In the genomic region with DNA sequence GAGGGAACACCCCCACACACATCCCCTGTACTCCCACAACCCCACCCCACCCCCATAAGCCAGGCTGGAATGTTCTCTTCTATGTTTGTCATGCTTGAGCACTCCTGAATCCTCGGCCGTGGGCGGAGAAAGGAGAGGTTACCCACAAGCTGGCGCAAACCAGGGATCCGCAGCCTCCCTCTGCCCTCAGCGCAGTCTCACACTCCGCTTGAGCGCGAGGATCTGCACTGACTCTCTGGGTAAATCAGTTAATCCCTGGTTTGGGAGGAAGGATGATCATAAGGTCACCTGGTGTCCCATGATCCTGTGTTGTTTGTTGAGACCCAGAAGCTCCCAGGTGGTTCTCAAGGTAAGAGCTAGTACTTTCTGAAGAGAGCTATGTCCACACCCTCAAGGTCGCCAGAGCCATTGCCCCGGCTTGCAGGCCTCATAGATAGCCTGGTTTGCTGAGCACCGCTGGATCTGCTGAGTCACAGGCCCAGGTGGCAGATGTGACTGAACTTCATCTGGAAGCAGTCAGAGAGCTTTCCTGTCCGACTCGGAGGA, we compare ENCODE assay signal across 9 mouse cellular contexts. TPM values are rescaled to one million over a fixed set of nuclear protein-coding genes. Genes with fewer than 3 reads are reported as not detected.
DNase-seq lines count a peak whose midpoint lies in the region; ATAC-seq and TF ChIP-seq lines count a peak whose summit lies in the region.
"Had no signal": no experiment of that assay in that cellular context is flagged by ENCODE, and none has a peak within 500 bp of the region (broad histone marks: within the 10 kb centered on the region; RNA-seq: fewer than 3 reads in every experiment).

No protein-coding gene starts in this region.

- no peak overlapping the region for H3K4me3 ChIP-seq in heart, embryonic 12.5 days
- no peak overlapping the region for H3K4me3 ChIP-seq in liver, embryonic 14.5 days (ENCODE audit: insufficient read depth in 1 of 2, low read depth in 2 of 2, low read length in 2 of 2)
- H3K4me3 ChIP-seq in stomach, postnatal 0 days (ENCODE audit: low read depth, low read length) = no peak overlapping the region
- H3K4me3 ChIP-seq: heart, adult 2 months had no signal

- H3K4me1 ChIP-seq in heart, embryonic 12.5 days (replicated peaks) = 0 out of 2 replicates have a peak, but pooled peaks cover 4% of the 10 kb centered on the region
- peaks cover 13 to 24% of the 10 kb centered on the region in 2 experiments for H3K4me1 ChIP-seq in liver, embryonic 14.5 days (replicated peaks; ENCODE audit: control insufficient read depth in 2 of 2, insufficient read depth in 2 of 2, low read length in 1 of 2)
- H3K4me1 ChIP-seq in stomach, postnatal 0 days (replicated peaks; ENCODE audit: control insufficient read depth, insufficient read depth) = no peaks in the 10 kb centered on the region

- TF ChIP-seq EP300 in liver, embryonic 14.5 days (IDR thresholded peaks at IDR 0.05; ENCODE audit: low read depth) = no peak
- no peak for TF ChIP-seq EP300 in stomach, postnatal 0 days (optimal IDR thresholded peaks at IDR 0.05)

- TF ChIP-seq CTCF in liver, embryonic 14.5 days (IDR thresholded peaks at IDR 0.05; ENCODE audit: low read depth) = no peak
- TF ChIP-seq CTCF in stomach, postnatal 0 days (IDR thresholded peaks at IDR 0.05; ENCODE audit: low read depth) = no peak

- intact Hi-C loops in heart, postnatal 36 days (cut with DNase I) = no loop called here

- no peak overlapping the region for H3K9ac ChIP-seq in heart, embryonic 12.5 days
- peak overlapping the region; percentile 45 for H3K9ac ChIP-seq in liver, embryonic 14.5 days (replicated peaks)
- no peak overlapping the region for H3K9ac ChIP-seq in stomach, postnatal 0 days (ENCODE audit: low read length)

- H3K36me3 ChIP-seq in heart, embryonic 12.5 days = no peaks in the 10 kb centered on the region
- H3K36me3 ChIP-seq in liver, embryonic 14.5 days (replicated peaks; ENCODE audit: control insufficient read depth, insufficient read depth, low read depth) = no peaks in the 10 kb centered on the region
- no peaks in the 10 kb centered on the region for H3K36me3 ChIP-seq in stomach, postnatal 0 days (ENCODE audit: control insufficient read depth, insufficient read depth, low read length)

- ATAC-seq in heart, embryonic 12.5 days (ENCODE audit: insufficient number of reproducible peaks, low FRiP score) = peak; percentile 57; the same call in 1 of the 2 replicates
- peak; percentile 97 for ATAC-seq in erythroid progenitor cell, adult 5-6 weeks (replicated peaks; ENCODE audit: low FRiP score, poor library complexity, severe bottlenecking)
- peak; percentile 85 for ATAC-seq in liver, embryonic 14.5 days (ENCODE audit: insufficient read depth)
- ATAC-seq in stomach, postnatal 0 days (ENCODE audit: low FRiP score, low TSS enrichment) = peak; percentile 69

- WGBS in heart, embryonic 12.5 days = 54% methylated on average over 14 of the region's 14 CpGs
- WGBS in liver, embryonic 14.5 days (ENCODE audit: insufficient replicate concordance) = 52% methylated on average over 14 of the region's 14 CpGs
- 37% methylated on average over 14 of the region's 14 CpGs for WGBS in stomach, postnatal 0 days

- no peak overlapping the region for H3K27ac ChIP-seq in heart, embryonic 12.5 days (ENCODE audit: poor library complexity, severe bottlenecking)
- peak overlapping the region; percentile 59 for H3K27ac ChIP-seq in liver, embryonic 14.5 days
- peak overlapping the region; percentile 58 for H3K27ac ChIP-seq in stomach, postnatal 0 days (replicated peaks)
- H3K27ac ChIP-seq: heart, adult 2 months had no signal

- DNase-seq in heart, postnatal 36 days = no peak
- DNase-seq in ES-CJ7 (ENCODE audit: low read depth, low spot score) = peak; percentile 41
- DNase-seq in liver, embryonic 14.5 days (ENCODE audit: low read depth in 3 of 3, low spot score in 3 of 3) = peak; percentile 54 to 59 (median 54)
- DNase-seq in stomach, postnatal 0 days (ENCODE audit: low spot score) = peak; percentile 70
- DNase-seq in adrenal gland, postnatal 25 days = no peak
- no peak for DNase-seq in urinary bladder, postnatal 4 days (ENCODE audit: low spot score in 2 of 2)

- no peaks in the 10 kb centered on the region for H3K27me3 ChIP-seq in heart, embryonic 12.5 days (replicated peaks)
- no peaks in the 10 kb centered on the region for H3K27me3 ChIP-seq in liver, embryonic 14.5 days (ENCODE audit: control insufficient read depth, insufficient read depth, low read length)
- H3K27me3 ChIP-seq in stomach, postnatal 0 days (ENCODE audit: control insufficient read depth, insufficient read depth, low read length) = no peaks in the 10 kb centered on the region

- no peaks in the 10 kb centered on the region for H3K9me3 ChIP-seq in heart, embryonic 12.5 days (replicated peaks)
- no peaks in the 10 kb centered on the region for H3K9me3 ChIP-seq in liver, embryonic 14.5 days (ENCODE audit: control insufficient read depth, low read length)
- H3K9me3 ChIP-seq in stomach, postnatal 0 days (ENCODE audit: control insufficient read depth, low read length) = no peaks in the 10 kb centered on the region

- no peak overlapping the region for H3K4me2 ChIP-seq in heart, embryonic 12.5 days
- H3K4me2 ChIP-seq in liver, embryonic 14.5 days (ENCODE audit: low read depth) = peak overlapping the region; percentile 29; the same call in 1 of the 2 replicates
- no peak overlapping the region for H3K4me2 ChIP-seq in stomach, postnatal 0 days (replicated peaks; ENCODE audit: low read depth)

RNA-seq across cellular contexts. Expression of a gene that starts 15.0 kb away (rescaled TPM):
- polyA plus RNA-seq in heart, embryonic 12.5 days (2016; fragmentation: Nextera tagmentation; extraction: Ambion mirVana) = 42.3 and 43.9 TPM in 2 replicates
- total RNA-seq in heart, postnatal 36 days (2021) = 100 to 1,000 TPM; 110 to 122 TPM
- total RNA-seq in erythroid progenitor cell, adult 5-6 weeks (2015; ENCODE audit: low replicate concordance) = 31.7 and 38.1 TPM in 2 replicates
- total RNA-seq in erythroid progenitor cell, adult 5-6 weeks (2017; ENCODE audit: low replicate concordance) = 31.1 and 34.5 TPM in 2 replicates
- polyA plus RNA-seq in liver, embryonic 14.5 days (2012; rRNA removed) = 43.5 and 44.8 TPM in 2 replicates
- 56.7 and 71.2 TPM in 2 replicates for polyA plus RNA-seq in liver, embryonic 14.5 days (2014; fragmentation: Nextera tagmentation; extraction: Ambion mirVana)
- polyA plus RNA-seq in stomach, postnatal 0 days (2015; fragmentation: Nextera tagmentation; extraction: Ambion mirVana) = 65.9 and 71.9 TPM in 2 replicates
- 59.0 and 88.0 TPM in 2 replicates for total RNA-seq in adrenal gland, postnatal 25 days (2021)

RNA-seq across cellular contexts. Expression of a gene that starts 31.1 kb away (rescaled TPM):
- 232 and 235 TPM in 2 replicates for polyA plus RNA-seq in heart, embryonic 12.5 days (2016; fragmentation: Nextera tagmentation; extraction: Ambion mirVana)
- total RNA-seq in heart, postnatal 36 days (2021) = 100 to 1,000 TPM; 231 to 243 TPM
- 171 and 185 TPM in 2 replicates for total RNA-seq in erythroid progenitor cell, adult 5-6 weeks (2015; ENCODE audit: low replicate concordance)
- total RNA-seq in erythroid progenitor cell, adult 5-6 weeks (2017; ENCODE audit: low replicate concordance) = 25.2 and 96.7 TPM in 2 replicates
- 127 and 157 TPM in 2 replicates for polyA plus RNA-seq in liver, embryonic 14.5 days (2012; rRNA removed)
- 190 and 203 TPM in 2 replicates for polyA plus RNA-seq in liver, embryonic 14.5 days (2014; fragmentation: Nextera tagmentation; extraction: Ambion mirVana)
- 243 and 251 TPM in 2 replicates for polyA plus RNA-seq in stomach, postnatal 0 days (2015; fragmentation: Nextera tagmentation; extraction: Ambion mirVana)
- total RNA-seq in adrenal gland, postnatal 25 days (2021) = 312 and 325 TPM in 2 replicates

RNA-seq across cellular contexts. Expression of a gene that starts 36.0 kb away (rescaled TPM):
- 8.7 and 9.5 TPM in 2 replicates for polyA plus RNA-seq in heart, embryonic 12.5 days (2016; fragmentation: Nextera tagmentation; extraction: Ambion mirVana)
- total RNA-seq in heart, postnatal 36 days (2021) = 1 to 10 TPM; 4.4 to 6.5 TPM
- 4.3 and 6.7 TPM in 2 replicates for total RNA-seq in erythroid progenitor cell, adult 5-6 weeks (2015; ENCODE audit: low replicate concordance)
- 1.4 and 2.3 TPM in 2 replicates for total RNA-seq in erythroid progenitor cell, adult 5-6 weeks (2017; ENCODE audit: low replicate concordance)
- 2.3 TPM in 2 replicates for polyA plus RNA-seq in liver, embryonic 14.5 days (2012; rRNA removed)
- 0.88 and 1.5 TPM in 2 replicates for polyA plus RNA-seq in liver, embryonic 14.5 days (2014; fragmentation: Nextera tagmentation; extraction: Ambion mirVana)
- polyA plus RNA-seq in stomach, postnatal 0 days (2015; fragmentation: Nextera tagmentation; extraction: Ambion mirVana) = 3.0 and 3.2 TPM in 2 replicates
- 27.5 and 36.2 TPM in 2 replicates for total RNA-seq in adrenal gland, postnatal 25 days (2021)

RNA-seq across cellular contexts. Expression of a gene that starts 56.6 kb away (rescaled TPM):
- polyA plus RNA-seq in heart, embryonic 12.5 days (2016; fragmentation: Nextera tagmentation; extraction: Ambion mirVana) = 18.0 and 20.3 TPM in 2 replicates
- 10 to 100 TPM; 24.6 to 30.3 TPM for total RNA-seq in heart, postnatal 36 days (2021)
- total RNA-seq in erythroid progenitor cell, adult 5-6 weeks (2015; ENCODE audit: low replicate concordance) = 12.2 and 26.7 TPM in 2 replicates
- total RNA-seq in erythroid progenitor cell, adult 5-6 weeks (2017; ENCODE audit: low replicate concordance) = 9.5 and 26.1 TPM in 2 replicates
- 7.3 and 14.0 TPM in 2 replicates for polyA plus RNA-seq in liver, embryonic 14.5 days (2012; rRNA removed)
- 6.8 and 10.0 TPM in 2 replicates for polyA plus RNA-seq in liver, embryonic 14.5 days (2014; fragmentation: Nextera tagmentation; extraction: Ambion mirVana)
- polyA plus RNA-seq in stomach, postnatal 0 days (2015; fragmentation: Nextera tagmentation; extraction: Ambion mirVana) = 10.0 and 11.2 TPM in 2 replicates
- 58.1 and 61.8 TPM in 2 replicates for total RNA-seq in adrenal gland, postnatal 25 days (2021)

Comparison
In these comparisons a context has a peak if more than half of its experiments do, and no peak if none do; other contexts are left out.
1. DNase-seq: peak in ES-CJ7 (single experiment), liver, embryonic 14.5 days (3 of 3) and stomach, postnatal 0 days (single experiment); none in heart, postnatal 36 days (0 of 2), adrenal gland, postnatal 25 days (single experiment) and urinary bladder, postnatal 4 days (0 of 2).
2. Peak in every context shown above with its lines, with median percentiles within 50 percentile points of each other: ATAC-seq.